Mouse (Mus musculus): ENCODE measurements at regions not wholly inside any gene's neighbourhood (a gene's known extent, or its start where the extent isn't known, plus 50 kb on each side); places are given as distances from the start of the nearest gene placed in this dataset.

DNA sequence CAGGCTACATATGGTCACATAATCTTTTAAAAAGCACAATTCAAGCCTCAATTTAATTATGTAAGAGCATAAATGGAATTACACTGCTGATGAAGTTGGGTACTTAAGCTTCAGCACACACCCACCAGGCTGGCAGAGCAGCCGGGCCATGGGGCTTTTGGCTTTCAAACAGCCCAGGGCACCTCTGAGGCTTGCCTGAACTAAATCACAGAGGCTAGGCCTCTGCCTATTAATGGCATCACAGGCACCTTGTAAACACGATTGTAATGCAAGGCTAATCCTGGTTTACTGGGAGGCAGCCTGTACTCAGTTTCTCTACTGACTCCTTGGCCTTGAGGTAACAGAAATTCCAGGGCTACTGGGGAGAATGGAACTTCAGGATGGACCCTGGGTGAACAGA lies 178.1 kb upstream of the Irx5 start:
- Histone ChIP-seq H3K4me1 (ENCODE audit: control insufficient read depth, insufficient read depth, low read length) (no peaks in the 10 kb centered on the region), H3K27ac (ENCODE audit: insufficient read depth, low read depth, low read length) (no peak overlapping the region), H3K36me3 (ENCODE audit: control insufficient read depth, insufficient read depth, low read length) (no peaks in the 10 kb centered on the region), H3K4me3 (ENCODE audit: insufficient read depth, low read depth, low read length) (no peak overlapping the region), H3K27me3 (replicated peaks; ENCODE audit: control insufficient read depth, insufficient read depth, low read length) (no peaks in the 10 kb centered on the region; the same call in 1 of the 2 replicates)
- 80% methylated on average over 2 of the region's 2 CpGs for WGBS
- no peak for DNase-seq
- TF ChIP-seq CTCF (conservative IDR thresholded peaks at IDR 0.05; ENCODE audit: insufficient read depth, insufficient read length, low read depth, low read length) (no peak), POLR2A (IDR thresholded peaks at IDR 0.05; ENCODE audit: low read depth, low read length) (no peak)

DNA sequence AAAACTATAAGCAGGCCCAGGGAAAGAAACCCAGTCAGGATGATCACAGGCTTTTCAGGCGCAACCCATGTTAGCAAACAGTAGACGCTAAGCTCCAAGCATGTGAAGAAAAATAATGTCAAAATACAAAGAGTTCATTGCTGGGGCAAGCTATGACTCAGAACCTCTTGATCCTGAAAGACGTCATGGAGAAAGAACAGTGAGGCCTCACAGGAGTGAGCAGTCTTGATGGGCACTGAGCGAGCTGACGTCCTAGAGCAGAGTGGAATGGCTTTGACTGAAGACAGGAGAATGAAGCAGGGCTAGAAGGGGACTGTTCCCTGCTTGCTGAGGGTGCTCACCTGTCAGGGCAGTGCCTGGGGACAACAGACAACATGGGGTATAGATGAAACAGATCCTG lies 181.3 kb upstream of the Irx5 start:
- Histone ChIP-seq H3K4me3 (ENCODE audit: insufficient read depth, low read depth, low read length) (no peak overlapping the region), H3K27me3 (replicated peaks; ENCODE audit: control insufficient read depth, insufficient read depth, low read length) (no peaks in the 10 kb centered on the region), H3K36me3 (ENCODE audit: control insufficient read depth, insufficient read depth, low read length) (no peaks in the 10 kb centered on the region), H3K4me1 (ENCODE audit: control insufficient read depth, insufficient read depth, low read length) (no peaks in the 10 kb centered on the region), H3K27ac (ENCODE audit: insufficient read depth, low read depth, low read length) (no peak overlapping the region)
- TF ChIP-seq POLR2A (IDR thresholded peaks at IDR 0.05; ENCODE audit: low read depth, low read length): no peak
- TF ChIP-seq CTCF (conservative IDR thresholded peaks at IDR 0.05; ENCODE audit: insufficient read depth, insufficient read length, low read depth, low read length): no peak
- 81% methylated on average over 5 of the region's 5 CpGs for WGBS
- DNase-seq: no peak

DNA sequence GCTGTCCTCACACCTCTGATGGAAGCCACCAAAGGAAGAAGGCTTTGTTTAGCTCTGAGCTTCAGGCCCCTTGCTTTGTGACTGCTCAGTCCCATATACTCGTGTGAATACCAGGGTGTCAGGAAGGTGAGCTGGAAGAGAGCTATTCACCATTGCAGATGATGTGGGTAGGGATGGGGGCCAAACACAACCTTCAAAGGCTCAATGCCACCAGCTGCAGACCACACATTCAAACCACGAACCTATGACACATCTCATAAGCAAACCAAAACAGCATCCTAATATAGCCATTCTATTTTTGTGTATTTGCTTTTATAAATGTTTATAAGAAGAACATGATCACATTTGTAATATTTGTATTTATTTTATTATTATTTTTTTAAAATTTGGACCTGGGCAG lies 183.3 kb upstream of the Irx5 start:
- TF ChIP-seq POLR2A (IDR thresholded peaks at IDR 0.05; ENCODE audit: low read depth, low read length) (no peak), CTCF (conservative IDR thresholded peaks at IDR 0.05; ENCODE audit: insufficient read depth, insufficient read length, low read depth, low read length) (no peak)
- DNase-seq: no peak
- 82% methylated on average over 2 of the region's 2 CpGs for WGBS
- H3K36me3 ChIP-seq (ENCODE audit: control insufficient read depth, insufficient read depth, low read length): no peaks in the 10 kb centered on the region
- H3K4me3 ChIP-seq (ENCODE audit: insufficient read depth, low read depth, low read length): no peak overlapping the region
- no peaks in the 10 kb centered on the region for H3K4me1 ChIP-seq (ENCODE audit: control insufficient read depth, insufficient read depth, low read length)
- no peaks in the 10 kb centered on the region for H3K27me3 ChIP-seq (replicated peaks; ENCODE audit: control insufficient read depth, insufficient read depth, low read length)
- no peak overlapping the region for H3K27ac ChIP-seq (ENCODE audit: insufficient read depth, low read depth, low read length)

DNA sequence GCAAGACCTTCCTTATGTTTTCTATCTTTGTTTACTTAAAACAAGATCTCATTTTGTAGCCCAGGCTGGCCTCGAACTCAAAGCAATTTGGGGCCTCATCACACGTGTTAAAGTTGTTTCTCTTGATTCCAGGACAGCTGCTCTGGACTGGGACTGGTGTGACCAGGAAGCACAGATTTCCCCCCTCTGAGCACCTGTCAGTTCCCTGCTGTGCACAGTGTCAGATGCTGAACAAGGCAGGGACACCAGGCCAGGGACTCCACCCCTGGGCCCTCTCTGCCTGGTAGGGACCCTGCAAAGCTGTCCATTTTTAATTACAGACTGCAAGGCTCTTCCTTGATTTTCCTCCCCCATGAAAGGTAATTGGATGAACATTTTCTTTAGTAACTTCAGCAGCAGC lies 185.8 kb upstream of the Irx5 start:
- Histone ChIP-seq H3K4me3 (ENCODE audit: insufficient read depth, low read depth, low read length) (no peak overlapping the region), H3K27ac (ENCODE audit: insufficient read depth, low read depth, low read length) (no peak overlapping the region), H3K4me1 (ENCODE audit: control insufficient read depth, insufficient read depth, low read length) (no peaks in the 10 kb centered on the region), H3K27me3 (replicated peaks; ENCODE audit: control insufficient read depth, insufficient read depth, low read length) (no peaks in the 10 kb centered on the region), H3K36me3 (ENCODE audit: control insufficient read depth, insufficient read depth, low read length) (no peaks in the 10 kb centered on the region)
- TF ChIP-seq CTCF (conservative IDR thresholded peaks at IDR 0.05; ENCODE audit: insufficient read depth, insufficient read length, low read depth, low read length): no peak
- no peak for TF ChIP-seq POLR2A (IDR thresholded peaks at IDR 0.05; ENCODE audit: low read depth, low read length)
- 79% methylated on average over 2 of the region's 2 CpGs for whole genome bisulfite sequencing
- no peak for DNase-seq

DNA sequence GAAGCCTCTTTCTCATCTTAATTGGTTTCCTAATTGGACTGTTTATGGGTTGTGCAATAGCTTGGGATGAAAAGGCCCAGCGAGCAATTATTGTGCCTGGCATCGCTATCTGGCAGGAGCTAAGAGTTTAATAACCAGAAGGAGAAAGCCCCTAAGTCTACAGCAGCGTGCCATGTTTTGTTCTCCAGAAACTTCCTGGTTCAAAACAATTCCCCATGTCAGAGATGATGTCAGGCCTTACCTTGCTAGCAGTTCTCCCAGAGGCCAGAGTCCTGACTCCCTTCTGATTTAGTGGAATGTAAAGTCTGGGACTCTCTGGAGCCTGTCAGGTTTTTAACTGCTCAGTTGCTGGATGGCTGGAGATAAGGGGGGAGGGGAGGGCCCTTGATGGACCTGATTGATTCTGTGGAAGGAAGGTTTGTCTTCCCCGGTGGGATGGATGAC lies 190.1 kb upstream of the Irx5 start:
- Histone ChIP-seq H3K4me3 (ENCODE audit: insufficient read depth, low read depth, low read length) (no peak overlapping the region), H3K4me1 (ENCODE audit: control insufficient read depth, insufficient read depth, low read length) (no peaks in the 10 kb centered on the region), H3K36me3 (ENCODE audit: control insufficient read depth, insufficient read depth, low read length) (no peaks in the 10 kb centered on the region), H3K27me3 (replicated peaks; ENCODE audit: control insufficient read depth, insufficient read depth, low read length) (no peaks in the 10 kb centered on the region), H3K27ac (ENCODE audit: insufficient read depth, low read depth, low read length) (no peak overlapping the region)
- TF ChIP-seq CTCF (conservative IDR thresholded peaks at IDR 0.05; ENCODE audit: insufficient read depth, insufficient read length, low read depth, low read length): no peak
- no peak for TF ChIP-seq POLR2A (IDR thresholded peaks at IDR 0.05; ENCODE audit: low read depth, low read length)
- no peak for DNase-seq
- WGBS: 35% methylated on average over 4 of the region's 4 CpGs

DNA sequence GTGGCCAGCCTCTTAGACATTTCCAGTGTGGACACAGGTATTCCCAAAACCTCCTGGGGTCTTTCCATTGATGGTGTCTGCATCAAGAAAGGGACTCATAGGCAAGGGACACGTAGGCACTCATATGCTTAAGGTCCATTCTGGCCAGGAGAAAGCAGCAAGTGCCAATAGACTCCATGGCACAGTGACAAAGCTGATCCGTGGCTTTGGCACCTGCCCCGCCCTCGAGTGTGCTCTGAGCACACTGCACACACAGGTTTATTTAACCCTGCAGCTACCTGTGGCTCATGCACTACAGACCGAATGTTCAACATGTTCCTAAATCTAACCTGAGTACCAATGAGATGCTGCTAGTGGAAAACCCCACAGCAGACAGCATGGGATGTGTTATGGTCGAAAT lies 192.1 kb upstream of the Irx5 start:
- DNase-seq: no peak
- WGBS: 78% methylated on average over 6 of the region's 6 CpGs
- TF ChIP-seq POLR2A (IDR thresholded peaks at IDR 0.05; ENCODE audit: low read depth, low read length) (no peak), CTCF (conservative IDR thresholded peaks at IDR 0.05; ENCODE audit: insufficient read depth, insufficient read length, low read depth, low read length) (no peak)

DNA sequence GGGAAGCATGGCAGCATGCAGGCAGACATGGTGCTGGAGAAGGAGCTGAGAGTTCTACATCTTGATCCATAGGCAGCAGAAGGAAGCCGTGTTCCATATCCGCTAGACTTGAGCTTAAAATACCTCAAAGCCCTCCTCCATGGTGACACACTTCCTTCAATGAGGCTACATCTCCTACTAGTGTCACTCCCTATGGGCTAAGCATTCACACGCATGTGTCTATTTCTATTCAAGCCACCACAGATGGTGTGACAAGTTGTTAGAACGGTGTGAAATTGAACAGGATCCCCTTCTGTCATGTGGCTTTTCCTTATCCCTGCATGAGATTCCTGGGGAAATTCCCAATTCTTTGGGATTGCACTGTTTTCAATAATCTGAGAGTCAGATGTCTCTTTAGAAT lies 192.9 kb upstream of the Irx5 start:
- no peaks in the 10 kb centered on the region for H3K27me3 ChIP-seq (replicated peaks; ENCODE audit: control insufficient read depth, insufficient read depth, low read length)
- DNase-seq: no peak
- WGBS: 97% methylated on average over 4 of the region's 4 CpGs
- H3K4me3 ChIP-seq (ENCODE audit: insufficient read depth, low read depth, low read length): no peak overlapping the region
- TF ChIP-seq CTCF (conservative IDR thresholded peaks at IDR 0.05; ENCODE audit: insufficient read depth, insufficient read length, low read depth, low read length) (no peak), POLR2A (IDR thresholded peaks at IDR 0.05; ENCODE audit: low read depth, low read length) (no peak)
- no peaks in the 10 kb centered on the region for H3K36me3 ChIP-seq (ENCODE audit: control insufficient read depth, insufficient read depth, low read length)
- no peak overlapping the region for H3K27ac ChIP-seq (ENCODE audit: insufficient read depth, low read depth, low read length)
- no peaks in the 10 kb centered on the region for H3K4me1 ChIP-seq (ENCODE audit: control insufficient read depth, insufficient read depth, low read length)

More for the DNA sequence above, 192.1 kb upstream of the Irx5 start:
- Histone ChIP-seq H3K36me3 (ENCODE audit: control insufficient read depth, insufficient read depth, low read length) (no peaks in the 10 kb centered on the region), H3K27ac (ENCODE audit: insufficient read depth, low read depth, low read length) (no peak overlapping the region), H3K4me1 (ENCODE audit: control insufficient read depth, insufficient read depth, low read length) (no peaks in the 10 kb centered on the region), H3K4me3 (ENCODE audit: insufficient read depth, low read depth, low read length) (no peak overlapping the region), H3K27me3 (replicated peaks; ENCODE audit: control insufficient read depth, insufficient read depth, low read length) (no peaks in the 10 kb centered on the region)

DNA sequence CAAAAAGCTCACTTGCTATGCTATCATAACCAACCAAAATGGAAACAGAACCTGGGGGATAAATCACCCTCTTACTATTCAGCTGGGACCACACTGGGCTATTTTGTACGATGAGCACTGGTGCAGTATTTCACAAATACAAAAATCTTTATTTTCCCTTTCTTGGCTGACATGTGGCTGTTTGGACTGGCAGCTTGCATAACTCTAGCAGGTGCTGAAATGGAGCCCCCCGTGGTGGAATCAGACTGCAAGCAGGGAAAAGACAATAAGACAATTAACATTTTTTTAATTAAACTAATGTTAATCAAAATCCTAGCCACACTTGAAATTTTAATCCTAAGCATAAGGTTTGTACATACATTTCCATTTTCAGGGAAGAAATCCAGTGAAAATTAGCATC lies 196.4 kb upstream of the Irx5 start:
- Histone ChIP-seq H3K27ac (ENCODE audit: insufficient read depth, low read depth, low read length) (no peak overlapping the region), H3K4me3 (ENCODE audit: insufficient read depth, low read depth, low read length) (no peak overlapping the region), H3K4me1 (ENCODE audit: control insufficient read depth, insufficient read depth, low read length) (no peaks in the 10 kb centered on the region), H3K36me3 (ENCODE audit: control insufficient read depth, insufficient read depth, low read length) (no peaks in the 10 kb centered on the region), H3K27me3 (replicated peaks; ENCODE audit: control insufficient read depth, insufficient read depth, low read length) (no peaks in the 10 kb centered on the region)
- 43% methylated on average over 2 of the region's 2 CpGs for WGBS
- TF ChIP-seq CTCF (conservative IDR thresholded peaks at IDR 0.05; ENCODE audit: insufficient read depth, insufficient read length, low read depth, low read length) (no peak), POLR2A (IDR thresholded peaks at IDR 0.05; ENCODE audit: low read depth, low read length) (no peak)
- DNase-seq: no peak

Data from kidney, adult 2 months (tissue).